Mouse (Mus musculus) liver, adult 2 months (tissue): ENCODE measurements at regions not wholly inside any gene's neighbourhood (a gene's known extent, or its start where the extent isn't known, plus 50 kb on each side); places are given as distances from the start of the nearest gene placed in this dataset.

Experiments
- CTCF ChIP-seq: fragments of 200-500 bp; IDR thresholded peaks from 2 replicates; pipeline ENCODE4 v1.5.1; 2011; ENCODE audit warnings: low read depth, low read length, control low read depth
- POLR2A ChIP-seq: fragments of 200-500 bp; IDR thresholded peaks from 2 replicates; pipeline ENCODE4 v1.6.1; 2011; ENCODE audit warnings: low read length, control low read depth; ENCODE audit not compliant: insufficient read depth; ENCODE audit errors: extremely low read depth

DNA sequence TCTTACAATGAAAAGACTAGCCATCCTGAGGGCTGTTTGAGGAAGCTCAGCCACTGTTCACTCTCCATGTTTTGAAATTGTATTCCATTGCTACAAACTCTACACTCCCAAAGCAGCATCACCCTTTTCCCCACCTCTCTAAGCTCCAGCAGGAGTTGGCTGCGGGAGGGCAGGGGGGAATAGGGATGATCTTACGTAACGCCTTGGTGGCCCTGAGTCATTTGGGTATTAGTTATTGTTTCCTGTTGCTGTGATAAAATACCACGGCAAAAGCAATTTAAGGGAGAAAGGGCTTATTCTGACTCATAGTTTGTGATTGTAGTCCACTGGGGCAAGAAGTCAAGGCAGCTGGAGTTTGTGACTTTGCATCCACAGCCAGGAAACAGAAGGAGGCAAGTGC lies 445.5 kb downstream of the 1810013L24Rik start:
- TF ChIP-seq POLR2A (no peak), CTCF (no peak)
